Mouse (Mus musculus): ENCODE data around the gene Kif23. TPM values are rescaled to one million over a fixed set of nuclear protein-coding genes. Genes with fewer than 3 reads are reported as not detected.

Gene Kif23
- polyA plus RNA-seq, 1 experiment: 24.1 TPM

DNA sequence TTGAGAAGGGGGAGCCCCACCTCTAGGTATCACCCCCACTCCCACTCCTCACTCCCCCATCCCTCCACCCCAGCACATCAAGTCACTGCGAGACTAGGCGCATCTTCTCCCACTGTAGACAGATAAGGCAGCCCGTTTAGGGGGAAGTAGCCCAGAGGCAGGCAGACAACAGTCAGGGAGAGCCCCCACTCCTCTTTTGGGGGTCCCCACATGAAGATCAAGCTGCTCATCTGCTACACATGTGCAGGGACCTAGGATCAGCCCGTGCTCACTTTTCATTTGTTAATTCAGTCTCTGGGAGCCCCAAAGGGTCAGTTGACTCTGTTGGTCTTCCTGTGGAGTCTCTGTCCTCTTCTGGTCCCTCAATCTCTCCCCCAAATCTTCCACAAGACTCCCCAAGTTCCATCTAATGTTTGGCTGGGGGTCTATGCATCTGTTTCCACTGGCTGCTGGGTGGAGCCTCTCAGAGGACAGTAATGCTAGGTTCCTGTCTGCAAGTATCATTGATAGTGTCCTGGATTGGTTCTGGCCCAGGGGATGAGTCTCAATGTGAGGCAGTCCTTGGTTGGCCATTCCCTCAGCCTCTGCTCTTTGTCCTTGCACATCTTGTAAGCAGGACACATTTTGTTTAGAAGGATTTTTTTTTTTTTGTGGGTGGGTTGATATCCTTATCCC lies 38.8 kb downstream of the Kif23 start:
- Histone ChIP-seq H3ac (ENCODE audit: control insufficient read depth, insufficient read length) (no peak overlapping the region), H3K27me3 (ENCODE audit: control insufficient read depth, insufficient read depth, insufficient read length) (no peaks in the 10 kb centered on the region), H3K79me2 (ENCODE audit: control insufficient read depth, insufficient read depth) (no peaks in the 10 kb centered on the region), H3K4me2 (ENCODE audit: low read depth) (no peak overlapping the region), H3K36me3 (ENCODE audit: control insufficient read depth, insufficient read depth) (no peaks in the 10 kb centered on the region), H3K4me3 (no peak overlapping the region)
- TF ChIP-seq POLR2A (IDR thresholded peaks at IDR 0.05; ENCODE audit: insufficient read length, low read depth) (no peak), MAX (IDR thresholded peaks at IDR 0.05; ENCODE audit: low read depth) (no peak), SRF (IDR thresholded peaks at IDR 0.05; ENCODE audit: control insufficient read depth, insufficient read length, low read depth) (no peak), MYOD1 (IDR thresholded peaks at IDR 0.05; ENCODE audit: control insufficient read depth in 1 of 3, insufficient read length in 2 of 3, low read depth in 2 of 3) (no peak), E2F4 (IDR thresholded peaks at IDR 0.05; ENCODE audit: insufficient read depth) (no peak), MYOG (IDR thresholded peaks at IDR 0.05; ENCODE audit: control insufficient read depth in 1 of 3, insufficient read depth in 1 of 3, insufficient read length in 2 of 3, low read depth in 2 of 3) (no peak), CEBPB (IDR thresholded peaks at IDR 0.05; ENCODE audit: insufficient read depth, poor library complexity, severe bottlenecking) (no peak), USF1 (IDR thresholded peaks at IDR 0.05; ENCODE audit: low read depth) (no peak), TCF3 (IDR thresholded peaks at IDR 0.05; ENCODE audit: insufficient read length, low read depth) (no peak), REST (IDR thresholded peaks at IDR 0.05; ENCODE audit: insufficient read depth, insufficient read length) (no peak), POLR2AphosphoS2 (IDR thresholded peaks at IDR 0.05; ENCODE audit: insufficient read length, low read depth) (no peak), TCF12 (IDR thresholded peaks at IDR 0.05; ENCODE audit: insufficient read depth, poor library complexity, severe bottlenecking) (no peak)

- H3K4me2 ChIP-seq (ENCODE audit: low read depth): no peak overlapping the region
- peaks cover 7% of the 10 kb centered on the region for H3K27me3 ChIP-seq (ENCODE audit: control insufficient read depth, insufficient read depth, insufficient read length)
- H3K4me3 ChIP-seq: no peak overlapping the region
- TF ChIP-seq MYOG (IDR thresholded peaks at IDR 0.05; ENCODE audit: control insufficient read depth in 1 of 3, insufficient read depth in 1 of 3, insufficient read length in 2 of 3, low read depth in 2 of 3): no peak
- TF ChIP-seq USF1 (IDR thresholded peaks at IDR 0.05; ENCODE audit: low read depth): no peak
- TF ChIP-seq REST (IDR thresholded peaks at IDR 0.05; ENCODE audit: insufficient read depth, insufficient read length): no peak
- no peak for TF ChIP-seq TCF3 (IDR thresholded peaks at IDR 0.05; ENCODE audit: insufficient read length, low read depth)
- no peak overlapping the region for H3ac ChIP-seq (ENCODE audit: control insufficient read depth, insufficient read length)
- H3K36me3 ChIP-seq (ENCODE audit: control insufficient read depth, insufficient read depth): no peaks in the 10 kb centered on the region
- no peaks in the 10 kb centered on the region for H3K79me2 ChIP-seq (ENCODE audit: control insufficient read depth, insufficient read depth)
Observed at GRCm38 (mm10) chr9:61906912-61907311, 39.7 kb downstream of the Kif23 start.

DNA sequence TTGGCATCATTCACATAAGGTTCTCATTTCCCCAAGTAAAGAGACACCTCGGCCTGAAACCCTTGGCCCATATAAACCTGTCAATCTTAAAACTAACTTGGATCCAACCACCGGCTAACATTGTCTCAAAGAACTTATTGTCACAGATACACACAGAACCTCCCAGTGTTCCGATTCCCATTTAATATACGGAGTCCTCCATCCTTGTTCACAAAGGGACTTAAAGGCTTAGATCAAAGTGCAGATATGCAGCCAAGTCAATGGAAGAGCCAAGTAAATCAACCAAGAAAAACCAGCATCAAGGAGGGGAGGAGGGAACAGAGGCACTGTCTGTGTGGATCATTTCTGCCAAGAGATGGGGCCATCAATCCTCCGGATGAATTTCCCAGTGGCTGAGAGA lies 41.0 kb downstream of the Kif23 start:
- Histone ChIP-seq H3K4me3 (no peak overlapping the region), H3K79me2 (ENCODE audit: control insufficient read depth, insufficient read depth) (no peaks in the 10 kb centered on the region), H3K27me3 (ENCODE audit: control insufficient read depth, insufficient read depth, insufficient read length) (peaks cover 11% of the 10 kb centered on the region), H3K4me2 (ENCODE audit: low read depth) (no peak overlapping the region), H3K36me3 (ENCODE audit: control insufficient read depth, insufficient read depth) (no peaks in the 10 kb centered on the region), H3ac (ENCODE audit: control insufficient read depth, insufficient read length) (no peak overlapping the region)
- TF ChIP-seq POLR2AphosphoS2 (IDR thresholded peaks at IDR 0.05; ENCODE audit: insufficient read length, low read depth) (no peak), SRF (IDR thresholded peaks at IDR 0.05; ENCODE audit: control insufficient read depth, insufficient read length, low read depth) (no peak), POLR2A (IDR thresholded peaks at IDR 0.05; ENCODE audit: insufficient read length, low read depth) (no peak), TCF12 (IDR thresholded peaks at IDR 0.05; ENCODE audit: insufficient read depth, poor library complexity, severe bottlenecking) (no peak), USF1 (IDR thresholded peaks at IDR 0.05; ENCODE audit: low read depth) (no peak), MYOG (IDR thresholded peaks at IDR 0.05; ENCODE audit: control insufficient read depth in 1 of 3, insufficient read depth in 1 of 3, insufficient read length in 2 of 3, low read depth in 2 of 3) (no peak), REST (IDR thresholded peaks at IDR 0.05; ENCODE audit: insufficient read depth, insufficient read length) (no peak), TCF3 (IDR thresholded peaks at IDR 0.05; ENCODE audit: insufficient read length, low read depth) (no peak), E2F4 (IDR thresholded peaks at IDR 0.05; ENCODE audit: insufficient read depth) (no peak)

DNA sequence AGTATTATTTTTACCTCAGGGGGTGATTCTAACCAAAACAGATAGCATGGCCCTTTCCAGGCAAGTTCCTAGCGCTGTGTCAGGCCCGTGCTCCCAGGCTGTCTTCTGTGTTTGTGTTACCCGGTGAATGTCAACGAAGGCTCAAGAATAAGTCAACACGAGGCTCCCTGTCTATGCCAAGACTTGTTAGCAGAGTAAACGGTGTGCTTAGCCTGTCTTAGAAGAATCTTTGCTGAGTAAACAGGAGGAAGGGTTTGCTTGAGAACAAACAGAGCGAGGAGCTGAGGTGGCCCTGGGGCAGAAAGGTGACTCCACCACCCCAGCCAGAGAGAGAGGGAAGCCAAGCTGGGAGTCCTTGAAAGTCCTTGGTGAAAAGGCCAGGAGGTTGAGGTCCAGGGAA lies 42.4 kb downstream of the Kif23 start:
- Histone ChIP-seq H3K27me3 (ENCODE audit: control insufficient read depth, insufficient read depth, insufficient read length) (peaks cover 11% of the 10 kb centered on the region), H3K36me3 (ENCODE audit: control insufficient read depth, insufficient read depth) (no peaks in the 10 kb centered on the region), H3ac (ENCODE audit: control insufficient read depth, insufficient read length) (no peak overlapping the region), H3K4me2 (ENCODE audit: low read depth) (no peak overlapping the region), H3K4me3 (no peak overlapping the region), H3K79me2 (ENCODE audit: control insufficient read depth, insufficient read depth) (no peaks in the 10 kb centered on the region)
- TF ChIP-seq SRF (IDR thresholded peaks at IDR 0.05; ENCODE audit: control insufficient read depth, insufficient read length, low read depth) (no peak), E2F4 (IDR thresholded peaks at IDR 0.05; ENCODE audit: insufficient read depth) (no peak), CEBPB (IDR thresholded peaks at IDR 0.05; ENCODE audit: insufficient read depth, poor library complexity, severe bottlenecking) (no peak), POLR2AphosphoS2 (IDR thresholded peaks at IDR 0.05; ENCODE audit: insufficient read length, low read depth) (no peak), MAX (IDR thresholded peaks at IDR 0.05; ENCODE audit: low read depth) (no peak), MYOG (IDR thresholded peaks at IDR 0.05; ENCODE audit: control insufficient read depth in 1 of 3, insufficient read depth in 1 of 3, insufficient read length in 2 of 3, low read depth in 2 of 3) (no peak), MYOD1 (IDR thresholded peaks at IDR 0.05; ENCODE audit: control insufficient read depth in 1 of 3, insufficient read length in 2 of 3, low read depth in 2 of 3) (no peak), POLR2A (IDR thresholded peaks at IDR 0.05; ENCODE audit: insufficient read length, low read depth) (no peak), REST (IDR thresholded peaks at IDR 0.05; ENCODE audit: insufficient read depth, insufficient read length) (no peak)

GRCm38 (mm10) chr9:61902445-61902844 lies 44.1 kb downstream of the Kif23 start:
- no peak overlapping the region for H3ac ChIP-seq (ENCODE audit: control insufficient read depth, insufficient read length)
- no peak overlapping the region for H3K4me2 ChIP-seq (ENCODE audit: low read depth)
- H3K4me3 ChIP-seq: no peak overlapping the region
- H3K27me3 ChIP-seq (ENCODE audit: control insufficient read depth, insufficient read depth, insufficient read length): peaks cover 11% of the 10 kb centered on the region
- H3K36me3 ChIP-seq (ENCODE audit: control insufficient read depth, insufficient read depth): no peaks in the 10 kb centered on the region
- no peaks in the 10 kb centered on the region for H3K79me2 ChIP-seq (ENCODE audit: control insufficient read depth, insufficient read depth)
- no peak for TF ChIP-seq CEBPB (IDR thresholded peaks at IDR 0.05; ENCODE audit: insufficient read depth, poor library complexity, severe bottlenecking)
- no peak for TF ChIP-seq REST (IDR thresholded peaks at IDR 0.05; ENCODE audit: insufficient read depth, insufficient read length)
- no peak for TF ChIP-seq SRF (IDR thresholded peaks at IDR 0.05; ENCODE audit: control insufficient read depth, insufficient read length, low read depth)
- no peak for TF ChIP-seq MYOG (IDR thresholded peaks at IDR 0.05; ENCODE audit: control insufficient read depth in 1 of 3, insufficient read depth in 1 of 3, insufficient read length in 2 of 3, low read depth in 2 of 3)
- no peak for TF ChIP-seq MYOD1 (IDR thresholded peaks at IDR 0.05; ENCODE audit: control insufficient read depth in 1 of 3, insufficient read length in 2 of 3, low read depth in 2 of 3)

Data from myocyte (in vitro differentiated cells).